ENCODE assay signal across 20 mouse cellular contexts in genomic region chr12:98730682-98731081, GRCm38 (mm10). TPM values are rescaled to one million over a fixed set of nuclear protein-coding genes. Genes with fewer than 3 reads are reported as not detected.
DNase-seq lines count a peak whose midpoint lies in the region; TF ChIP-seq lines count a peak whose summit lies in the region.
"Had no signal": no experiment of that assay in that cellular context is flagged by ENCODE, and none has a peak within 500 bp of the region (broad histone marks: within the 10 kb centered on the region; RNA-seq: fewer than 3 reads in every experiment).

No protein-coding gene starts in this region.

- no peak for TF ChIP-seq CTCF in cerebellum, adult 2 months (IDR thresholded peaks at IDR 0.05; ENCODE audit: borderline replicate concordance, insufficient read depth, low read depth, low read length)
- TF ChIP-seq CTCF in olfactory bulb, adult 2 months (IDR thresholded peaks at IDR 0.05; ENCODE audit: insufficient read depth, low read depth, low read length): no peak

- peak; percentile 76 for DNase-seq in heart, adult 11 months
- DNase-seq in heart, postnatal 36 days: no peak
- peak; percentile 80 to 89 for DNase-seq in cerebellum, adult 2 months
- DNase-seq in cerebellum, postnatal 10 days: peak; percentile 40 to 41
- no peak for DNase-seq in gastrocnemius, adult 18-20 months (ENCODE audit: low spot score)
- no peak for DNase-seq in gastrocnemius, postnatal 4 days (ENCODE audit: low spot score in 2 of 2)
- no peak for DNase-seq in left cerebral cortex, postnatal 10 days (ENCODE audit: extremely low spot score in 1 of 2, low spot score in 2 of 2)
- DNase-seq: adrenal gland, postnatal 10 days; gastrocnemius, postnatal 36 days; heart, adult 2 months; heart, postnatal 14 days; kidney, adult 8-10 months had no signal

- no peaks in the 10 kb centered on the region for H3K27me3 ChIP-seq in cerebellum, adult 2 months (ENCODE audit: control insufficient read depth, insufficient read depth, low read length)
- H3K27me3 ChIP-seq: embryonic facial prominence, embryonic 15.5 days; heart, embryonic 15.5 days had no signal

- H3K4me3 ChIP-seq in cerebellum, adult 2 months (replicated peaks; ENCODE audit: insufficient read depth, low read depth, low read length): peak overlapping the region; percentile 1
- H3K4me3 ChIP-seq in olfactory bulb, adult 2 months (ENCODE audit: insufficient read depth, low read depth, low read length): no peak overlapping the region
- H3K4me3 ChIP-seq: embryonic facial prominence, embryonic 15.5 days; erythroblast, embryonic 14.5 days; forebrain, embryonic 10.5 days; heart, adult 2 months; heart, embryonic 15.5 days; hindbrain, embryonic 10.5 days had no signal

- TF ChIP-seq POLR2A in cerebellum, adult 2 months (IDR thresholded peaks at IDR 0.05; ENCODE audit: borderline replicate concordance, insufficient read depth, low read length): no peak
- TF ChIP-seq POLR2A in olfactory bulb, adult 2 months (IDR thresholded peaks at IDR 0.05; ENCODE audit: insufficient read depth, low read depth, low read length): no peak

- 18% methylated on average over 11 of the region's 11 CpGs for WGBS in cerebellum, adult 2 months
- WGBS in olfactory bulb, adult 2 months: 75% methylated on average over 11 of the region's 11 CpGs

- H3K4me1 ChIP-seq in cerebellum, adult 2 months (ENCODE audit: control insufficient read depth, insufficient read depth, low read length): peaks cover 27% of the 10 kb centered on the region
- H3K4me1 ChIP-seq in olfactory bulb, adult 2 months (ENCODE audit: control insufficient read depth, insufficient read depth, low read length): peaks cover 19% of the 10 kb centered on the region

- H3K27ac ChIP-seq in cerebellum, adult 2 months (ENCODE audit: insufficient read depth, low read length): peak overlapping the region; percentile 51
- peak overlapping the region; percentile 65; the same call in 1 of the 2 replicates for H3K27ac ChIP-seq in olfactory bulb, adult 2 months (ENCODE audit: insufficient read depth, low read depth, low read length)
- H3K27ac ChIP-seq: embryonic facial prominence, embryonic 15.5 days; forebrain, embryonic 10.5 days; heart, adult 2 months; heart, embryonic 15.5 days; hindbrain, embryonic 10.5 days; hindbrain, embryonic 14.5 days; kidney, postnatal 0 days had no signal

- intact Hi-C loops in heart, postnatal 36 days (cut with DNase I): no loop called here
- intact Hi-C loops in left cerebral cortex, postnatal 10 days (cut with DNase I): no loop called here

RNA-seq across cellular contexts. Expression of gene Ptpn21, which starts 6.5 kb away (rescaled TPM):
- 10 to 100 TPM; 28.3 to 31.5 TPM for total RNA-seq in heart, postnatal 36 days (2021)
- polyA plus RNA-seq in cerebellum, adult 2 months (2012; rRNA removed): 14.0 and 15.9 TPM in 2 replicates
- not detected in 2 replicates for polyA plus RNA-seq in olfactory bulb, adult 2 months (2012; ENCODE audit: insufficient read depth, insufficient read length, low replicate concordance, missing spikeins)
- 10 to 100 TPM; 31.8 to 44.3 TPM for total RNA-seq in gastrocnemius, adult 18-20 months (2021)
- 10 to 100 TPM; 53.4 to 56.0 TPM for total RNA-seq in gastrocnemius, postnatal 4 days (2021)
- total RNA-seq in left cerebral cortex, postnatal 10 days (2021): 1 to 10 TPM; 5.4 to 7.9 TPM
- polyA plus RNA-seq: erythroblast, embryonic 14.5 days had no signal

RNA-seq across cellular contexts. Expression of gene Zc3h14, which starts 16.1 kb away (rescaled TPM):
- total RNA-seq in heart, postnatal 36 days (2021): 10 to 100 TPM; 59.0 to 59.9 TPM
- polyA plus RNA-seq in cerebellum, adult 2 months (2012; rRNA removed): 104 and 105 TPM in 2 replicates
- not detected in 2 replicates for polyA plus RNA-seq in olfactory bulb, adult 2 months (2012; ENCODE audit: insufficient read depth, insufficient read length, low replicate concordance, missing spikeins)
- total RNA-seq in gastrocnemius, adult 18-20 months (2021): 10 to 100 TPM; 46.9 to 49.6 TPM
- total RNA-seq in gastrocnemius, postnatal 4 days (2021): 10 to 100 TPM; 67.9 to 75.1 TPM
- total RNA-seq in left cerebral cortex, postnatal 10 days (2021): 100 to 1,000 TPM; 103 to 106 TPM

Comparison
In these comparisons a context has a peak if more than half of its experiments do, and no peak if none do; other contexts are left out.
1. DNase-seq: peak in heart, adult 11 months (single experiment), cerebellum, adult 2 months (2 of 2) and cerebellum, postnatal 10 days (2 of 2); none in heart, postnatal 36 days (0 of 2), gastrocnemius, adult 18-20 months (single experiment), gastrocnemius, postnatal 4 days (0 of 2) and left cerebral cortex, postnatal 10 days (0 of 2).